In genomic region chr15:40387746-40388145, GRCm38 (mm10) we compare ENCODE assay signal across 15 mouse cellular contexts.
"Had no signal": no experiment of that assay in that cellular context is flagged by ENCODE, and none has a peak within 500 bp of the region (broad histone marks: within the 10 kb centered on the region; RNA-seq: fewer than 3 reads in every experiment).

No protein-coding gene starts in this region.

- H3K4me3 ChIP-seq: liver, embryonic 15.5 days; megakaryocyte, embryonic 14.5 days; midbrain, embryonic 13.5 days; midbrain, embryonic 15.5 days; neural tube, embryonic 12.5 days; stomach, embryonic 15.5 days had no signal

- H3K9ac ChIP-seq: liver, embryonic 15.5 days; liver, postnatal 0 days; midbrain, embryonic 13.5 days; midbrain, embryonic 15.5 days; neural tube, embryonic 12.5 days; stomach, embryonic 15.5 days had no signal

- H3K27me3 ChIP-seq: liver, embryonic 15.5 days; megakaryocyte, embryonic 14.5 days; midbrain, embryonic 13.5 days; midbrain, embryonic 15.5 days; neural tube, embryonic 12.5 days; stomach, embryonic 15.5 days had no signal

- DNase-seq: liver, postnatal 0 days; lung, adult 2 months; lung, postnatal 14 days; lung, postnatal 36 days; right cerebral cortex, postnatal 14 days; thymus, adult 18-20 months; thymus, postnatal 14 days; thymus, postnatal 36 days had no signal

- H3K4me1 ChIP-seq: liver, embryonic 15.5 days; megakaryocyte, embryonic 14.5 days; midbrain, embryonic 13.5 days; midbrain, embryonic 15.5 days; neural tube, embryonic 12.5 days; stomach, embryonic 15.5 days had no signal

- H3K36me3 ChIP-seq: liver, embryonic 15.5 days; midbrain, embryonic 13.5 days; midbrain, embryonic 15.5 days; neural tube, embryonic 12.5 days; stomach, embryonic 15.5 days had no signal

- H3K27ac ChIP-seq: liver, embryonic 15.5 days; macrophage; midbrain, embryonic 13.5 days; midbrain, embryonic 15.5 days; neural tube, embryonic 12.5 days; stomach, embryonic 15.5 days had no signal
